Mouse (Mus musculus) G1E (cell line): ENCODE measurements around the gene Zfp46. TPM values are rescaled to one million over a fixed set of nuclear protein-coding genes. Genes with fewer than 3 reads are reported as not detected.

Experiments
- ATAC-seq: 2 replicates; pipeline ENCODE4 v1.8.0; 2016; ENCODE audit warnings: mild to moderate bottlenecking; ENCODE audit not compliant: insufficient number of reproducible peaks, poor library complexity, low FRiP score, severe bottlenecking; ENCODE audit errors: extremely low read depth
- DNase-seq: peaks from one replicate; pipeline ENCODE4 v3.0.0; 2012; ENCODE audit warnings: low spot score
- H3K27me3 ChIP-seq: 2 replicates; pipeline ENCODE4 v1.6.1; 2012; ENCODE audit warnings: mild to moderate bottlenecking, low read length, inconsistent platforms; ENCODE audit not compliant: insufficient read depth
- H3K36me3 ChIP-seq: replicated peaks from 2 replicates; pipeline ENCODE3; 2012; ENCODE audit warnings: mild to moderate bottlenecking, inconsistent platforms
- H3K4me1 ChIP-seq: 2 replicates; pipeline ENCODE4 v1.6.1; 2012; ENCODE audit warnings: low read depth, low read length, inconsistent platforms, mixed read lengths; ENCODE audit not compliant: insufficient read depth
- H3K4me3 ChIP-seq: 2 replicates; pipeline ENCODE4 v1.5.1; 2012; ENCODE audit warnings: low read depth, mild to moderate bottlenecking, inconsistent platforms, low read length, moderate library complexity, mixed read lengths
- H3K9me3 ChIP-seq: replicated peaks from 2 replicates; pipeline ENCODE4 v1.6.1; 2012; ENCODE audit warnings: inconsistent platforms
- CTCF ChIP-seq: IDR thresholded peaks from 2 replicates; pipeline ENCODE4 v1.5.1; 2012; ENCODE audit warnings: low read depth, low read length, inconsistent platforms, mixed read lengths
- GATA1 ChIP-seq: IDR thresholded peaks from 2 replicates; pipeline ENCODE4 v1.6.1; 2012; ENCODE audit warnings: borderline replicate concordance, low read length, inconsistent platforms, mixed read lengths
- GATA2 ChIP-seq: IDR thresholded peaks from 2 replicates; pipeline ENCODE4 v1.6.1; 2012; ENCODE audit warnings: low read depth, low read length, inconsistent platforms, borderline replicate concordance
- POLR2AphosphoS5 ChIP-seq: IDR thresholded peaks from 2 replicates; pipeline ENCODE4 v1.6.1; 2012; ENCODE audit warnings: low read depth, low read length, inconsistent platforms; ENCODE audit not compliant: insufficient replicate concordance
- TAL1 ChIP-seq: conservative IDR thresholded peaks from 2 replicates; pipeline ENCODE4 v1.6.1; 2012; ENCODE audit warnings: low read depth, low read length, inconsistent platforms, mixed read lengths
- polyA plus RNA-seq: library from polyadenylated mRNA; stranded (reverse); fragments of >175 nt; gene quantifications from 2 replicates; pipeline ENCODE4 v1.2.3, GENCODE M21; 2012
- total RNA-seq, 2 experiments: library from RNA; stranded (forward) in 1 of 2; stranded (reverse) in 1 of 2; fragments of 200-1000 nt in 1 of 2; fragments of >200 nt in 1 of 2; fragmentation: Nextera tagmentation in 1 of 2; gene quantifications; 2 replicates each; pipeline ENCODE4 v1.2.3; 2014 to 2017

Gene Zfp46
- total and polyA plus RNA-seq, 3 experiments, result 6.1 to 19.9 (median 13.9) TPM

GRCm38 (mm10) chr4:136331709-136332108 lies 47.2 kb downstream of the Zfp46 start:
- peaks cover 83% of the 10 kb centered on the region for H3K36me3 ChIP-seq
- ATAC-seq (no peak), DNase-seq (no peak)
- no peaks in the 10 kb centered on the region; the same call in 1 of the 2 replicates for H3K4me1 ChIP-seq
- no peak for TF ChIP-seq TAL1
- no peak overlapping the region for H3K4me3 ChIP-seq
- no peaks in the 10 kb centered on the region for H3K9me3 ChIP-seq
- H3K27me3 ChIP-seq, result no peaks in the 10 kb centered on the region

DNA sequence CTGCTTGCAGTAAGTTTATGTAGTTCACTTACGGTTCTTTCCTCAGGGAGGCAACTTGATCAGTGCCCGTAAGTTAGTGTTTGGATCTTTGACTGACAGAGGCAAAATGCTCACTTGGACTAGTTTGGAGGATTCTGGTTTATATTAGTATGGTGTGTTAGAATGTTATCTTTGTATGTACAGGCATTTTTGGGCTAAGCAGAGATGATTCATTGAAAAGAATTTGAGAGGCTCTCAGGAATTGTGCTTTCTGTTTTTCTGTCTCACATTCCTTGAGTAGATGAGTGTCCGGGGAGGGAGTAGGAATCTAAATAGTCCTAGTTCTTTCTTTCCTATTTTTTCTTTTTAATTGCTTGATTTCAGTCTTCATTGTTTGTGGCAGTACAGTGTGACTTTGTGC lies 48.7 kb downstream of the Zfp46 start:
- DNase-seq (no peak), ATAC-seq (no peak)
- H3K9me3 ChIP-seq, result no peaks in the 10 kb centered on the region
- no peaks in the 10 kb centered on the region for H3K27me3 ChIP-seq
- no peak overlapping the region for H3K4me3 ChIP-seq
- no peak for TF ChIP-seq POLR2AphosphoS5
- TF ChIP-seq GATA1, result no peak
- no peak for TF ChIP-seq TAL1
- no peak for TF ChIP-seq GATA2
- TF ChIP-seq CTCF, result no peak
- H3K4me1 ChIP-seq, result no peaks in the 10 kb centered on the region; the same call in 1 of the 2 replicates
- H3K36me3 ChIP-seq, result peaks cover 81% of the 10 kb centered on the region

DNA sequence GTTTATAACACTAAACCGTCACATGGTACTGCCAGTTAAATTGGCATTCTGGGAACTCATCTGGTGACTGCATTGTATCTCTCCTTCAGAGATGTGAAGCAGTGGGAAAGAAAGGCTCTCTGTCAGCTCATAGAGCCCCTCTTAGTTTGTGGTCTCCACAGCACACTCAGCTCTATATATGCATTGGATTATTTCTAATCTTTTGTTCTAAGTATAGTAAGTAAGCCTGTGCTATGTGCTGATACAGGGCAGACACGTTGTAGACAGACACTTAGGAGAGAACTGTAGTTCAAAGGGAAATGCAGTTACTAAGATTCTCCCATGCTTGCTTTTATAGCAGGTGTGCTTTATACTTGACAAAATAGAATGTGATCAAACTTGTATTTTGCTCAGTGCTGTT lies 50.6 kb downstream of the Zfp46 start:
- no peaks in the 10 kb centered on the region; the same call in 1 of the 2 replicates for H3K4me1 ChIP-seq
- TF ChIP-seq GATA1 (no peak), POLR2AphosphoS5 (no peak), TAL1 (no peak), GATA2 (no peak), CTCF (no peak)
- ATAC-seq (no peak), DNase-seq (no peak)
- H3K9me3 ChIP-seq, result no peaks in the 10 kb centered on the region
- H3K36me3 ChIP-seq, result peaks cover 79% of the 10 kb centered on the region
- no peak overlapping the region for H3K4me3 ChIP-seq
- H3K27me3 ChIP-seq, result no peaks in the 10 kb centered on the region

DNA sequence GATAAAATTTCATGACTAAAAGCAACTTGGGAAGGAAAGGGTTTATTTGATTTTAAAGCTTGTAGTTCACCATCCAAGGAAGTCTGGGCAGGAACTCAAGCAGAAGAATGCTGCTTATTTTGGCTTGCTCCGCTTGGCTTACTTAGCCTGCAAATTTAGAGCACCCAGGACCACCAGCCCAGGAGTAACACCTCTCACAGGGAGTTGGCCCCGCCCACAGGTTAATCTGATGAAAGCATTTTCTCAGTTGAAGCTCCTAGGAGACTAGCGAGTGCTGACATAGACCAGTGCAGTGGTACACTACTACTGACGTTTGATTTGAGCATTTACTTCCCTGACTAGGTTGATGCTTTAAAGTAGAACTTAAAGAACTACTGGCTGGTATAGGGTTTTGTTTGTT lies 52.6 kb downstream of the Zfp46 start:
- DNase-seq (no peak), ATAC-seq (no peak)
- no peak overlapping the region for H3K4me3 ChIP-seq
- H3K36me3 ChIP-seq, result peaks cover 72% of the 10 kb centered on the region
- H3K27me3 ChIP-seq, result no peaks in the 10 kb centered on the region
- no peaks in the 10 kb centered on the region for H3K9me3 ChIP-seq
- TF ChIP-seq GATA1 (no peak), GATA2 (no peak), TAL1 (no peak), CTCF (no peak), POLR2AphosphoS5 (no peak)
- no peaks in the 10 kb centered on the region; the same call in 1 of the 2 replicates for H3K4me1 ChIP-seq

Other genes with a start within 250 kb of the Zfp46 start
- 1,598 and 1,903 TPM in 2 replicates for gene Rpl11, start 231.3 kb upstream of the Zfp46 start, total RNA-seq (2014; fragmentation: Nextera tagmentation)
- 563 and 967 TPM in 2 replicates for gene Rpl11, start 231.3 kb upstream of the Zfp46 start, total RNA-seq (2017)
- 1,685 and 1,796 TPM in 2 replicates for gene Rpl11, start 231.3 kb upstream of the Zfp46 start, polyA plus RNA-seq
- not detected in 2 replicates for gene Id3, start 141.2 kb upstream of the Zfp46 start, total RNA-seq (2014; fragmentation: Nextera tagmentation)
- gene Id3, start 141.2 kb upstream of the Zfp46 start, total RNA-seq (2017), result 0.22 TPM in 1 of 2 replicates, not detected in the other
- gene Id3, start 141.2 kb upstream of the Zfp46 start, polyA plus RNA-seq, result not detected in 2 replicates
- gene E2f2, start 112.3 kb upstream of the Zfp46 start, total RNA-seq (2014; fragmentation: Nextera tagmentation), result 29.9 and 70.3 TPM in 2 replicates
- gene E2f2, start 112.3 kb upstream of the Zfp46 start, total RNA-seq (2017), result 14.1 and 16.3 TPM in 2 replicates
- 45.6 and 45.9 TPM in 2 replicates for gene E2f2, start 112.3 kb upstream of the Zfp46 start, polyA plus RNA-seq
- 0.30 TPM in 1 of 2 replicates, not detected in the other for gene Asap3, start 78.3 kb upstream of the Zfp46 start, total RNA-seq (2014; fragmentation: Nextera tagmentation)
- gene Asap3, start 78.3 kb upstream of the Zfp46 start, total RNA-seq (2017), result 0.05 and 0.06 TPM in 2 replicates
- gene Asap3, start 78.3 kb upstream of the Zfp46 start, polyA plus RNA-seq, result 0.04 and 0.05 TPM in 2 replicates
- not detected in 2 replicates for gene Tcea3, start 37.0 kb upstream of the Zfp46 start, total RNA-seq (2014; fragmentation: Nextera tagmentation)
- gene Tcea3, start 37.0 kb upstream of the Zfp46 start, total RNA-seq (2017), result 0.55 and 0.70 TPM in 2 replicates
- not detected in 2 replicates for gene Tcea3, start 37.0 kb upstream of the Zfp46 start, polyA plus RNA-seq
- gene Hnrnpr, start 26.3 kb downstream of the Zfp46 start, total RNA-seq (2014; fragmentation: Nextera tagmentation), result 100 and 126 TPM in 2 replicates
- 161 and 187 TPM in 2 replicates for gene Hnrnpr, start 26.3 kb downstream of the Zfp46 start, total RNA-seq (2017)
- gene Hnrnpr, start 26.3 kb downstream of the Zfp46 start, polyA plus RNA-seq, result 66.7 and 77.7 TPM in 2 replicates
- not detected in 2 replicates for gene Htr1d, start 138.8 kb downstream of the Zfp46 start, total RNA-seq (2014; fragmentation: Nextera tagmentation)
- 0.05 and 0.06 TPM in 2 replicates for gene Htr1d, start 138.8 kb downstream of the Zfp46 start, total RNA-seq (2017)
- gene Htr1d, start 138.8 kb downstream of the Zfp46 start, polyA plus RNA-seq, result not detected in 2 replicates
- gene 6030445D17Rik, start 177.6 kb downstream of the Zfp46 start, total RNA-seq (2014; fragmentation: Nextera tagmentation), result not detected in 2 replicates
- not detected in 2 replicates for gene 6030445D17Rik, start 177.6 kb downstream of the Zfp46 start, total RNA-seq (2017)
- gene 6030445D17Rik, start 177.6 kb downstream of the Zfp46 start, polyA plus RNA-seq, result not detected in 2 replicates
- not detected in 2 replicates for gene Luzp1, start 185.1 kb downstream of the Zfp46 start, total RNA-seq (2014; fragmentation: Nextera tagmentation)
- gene Luzp1, start 185.1 kb downstream of the Zfp46 start, total RNA-seq (2017), result 0.06 and 0.33 TPM in 2 replicates
- gene Luzp1, start 185.1 kb downstream of the Zfp46 start, polyA plus RNA-seq, result not detected in 2 replicates